Mouse (Mus musculus) mesoderm, embryonic 11.5 days (tissue): ENCODE data around the gene Echs1.

Source experiments
- DNase-seq: peaks from one replicate; pipeline ENCODE4 v3.0.0-alpha.2; 2012; ENCODE audit warnings: low read depth, low spot score

The Echs1 gene

DNA sequence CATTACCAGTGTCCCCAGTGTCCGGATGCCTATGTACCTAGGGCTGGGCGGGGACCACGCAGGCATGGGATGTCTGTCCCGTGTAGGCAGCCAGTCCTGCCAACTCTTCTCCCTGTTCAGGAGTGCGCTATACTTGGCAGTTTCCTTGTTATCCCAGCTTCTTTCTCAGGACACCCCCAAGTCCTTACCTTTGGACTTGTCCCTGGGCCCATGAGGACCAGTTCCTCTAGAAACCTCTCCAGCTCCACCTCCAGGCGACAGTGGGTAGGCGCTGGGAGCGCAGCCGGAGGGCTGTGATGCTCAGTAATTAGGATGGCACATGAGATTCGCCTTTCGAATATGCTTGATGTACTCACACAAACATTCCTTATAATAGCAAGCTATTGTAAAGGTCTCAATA is 54.0 kb downstream of the Echs1 start:
- peak; percentile 47 for DNase-seq

DNA sequence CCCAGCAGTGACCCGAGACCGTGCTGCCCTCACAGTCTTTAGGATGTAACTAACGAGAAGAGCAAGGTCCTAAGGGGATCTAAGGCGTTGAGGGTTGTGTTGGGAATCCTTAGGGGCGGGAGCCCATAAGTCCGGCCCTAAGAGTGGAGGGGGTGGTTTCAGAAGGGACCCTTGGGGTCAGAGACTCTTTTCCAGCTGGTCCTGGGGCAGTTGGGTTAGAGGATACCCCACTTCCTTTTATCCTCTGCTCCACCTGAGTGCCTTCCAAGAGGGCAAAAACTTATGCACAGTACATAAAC is 54.5 kb downstream of the Echs1 start:
- no peak for DNase-seq

DNA sequence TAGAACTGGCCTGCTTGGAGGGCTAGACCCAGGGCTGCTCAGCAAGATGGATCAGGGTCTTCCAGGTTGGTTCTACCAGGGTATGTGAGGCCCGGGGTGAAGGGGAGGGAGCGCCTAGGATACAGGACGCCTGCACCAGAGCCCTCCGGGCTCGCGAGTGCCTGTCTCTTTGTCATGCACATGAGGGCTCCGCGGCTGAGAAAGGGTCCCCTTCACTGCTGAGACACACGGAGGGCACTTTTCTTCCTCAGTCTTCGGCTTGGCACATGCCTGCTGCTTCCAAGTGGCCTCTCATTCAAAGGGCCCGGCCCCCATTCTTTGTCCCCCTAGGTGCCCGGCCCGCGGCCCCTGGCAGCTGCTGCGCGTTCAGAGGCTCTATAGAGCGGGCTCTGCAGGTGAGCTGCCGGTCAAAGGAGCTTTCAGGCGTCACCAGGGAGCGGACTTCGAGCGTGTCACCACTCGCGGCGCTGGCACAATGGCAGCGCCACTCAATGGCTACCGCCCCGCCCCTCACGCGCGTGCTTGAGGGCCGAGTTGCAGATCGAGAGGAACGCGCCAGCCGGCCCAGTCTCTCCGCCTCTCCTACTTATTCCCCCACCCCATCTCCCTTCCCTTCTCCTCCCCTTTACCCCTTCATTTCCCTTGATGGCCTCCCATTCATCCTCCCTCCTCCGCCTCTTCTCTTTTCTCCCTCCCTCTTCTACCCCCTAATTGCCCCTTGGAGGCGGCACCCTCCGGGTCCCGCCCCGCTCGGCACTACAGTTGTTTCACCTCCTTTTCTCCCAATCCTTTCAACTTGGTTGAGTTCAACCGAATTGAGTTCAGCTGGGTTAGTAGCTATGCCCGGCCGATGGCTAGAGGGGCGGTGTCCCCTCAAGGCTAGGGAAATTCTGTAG is 55.1 kb downstream of the Echs1 start:
- peak; percentile 81 for DNase-seq

DNA sequence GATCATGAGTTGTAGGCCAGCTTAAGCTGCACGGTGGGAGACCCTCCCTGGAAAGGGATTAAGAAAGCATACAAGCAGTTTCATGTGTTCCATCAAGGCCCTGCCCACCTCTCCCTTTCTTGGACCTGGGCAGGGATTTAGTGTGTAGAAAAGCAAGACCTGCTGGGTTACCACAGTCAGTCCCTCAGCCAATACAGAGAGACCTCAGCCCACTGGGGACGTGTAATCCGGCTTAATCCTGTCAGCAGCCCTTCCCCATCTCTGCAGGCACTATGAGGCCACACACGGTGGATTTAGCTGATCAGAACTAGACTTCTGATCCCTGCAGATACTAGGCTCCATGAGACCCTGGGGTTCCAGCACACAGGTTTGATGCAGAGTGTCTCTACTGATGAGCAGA is 56.7 kb downstream of the Echs1 start:
- DNase-seq: no peak

DNA sequence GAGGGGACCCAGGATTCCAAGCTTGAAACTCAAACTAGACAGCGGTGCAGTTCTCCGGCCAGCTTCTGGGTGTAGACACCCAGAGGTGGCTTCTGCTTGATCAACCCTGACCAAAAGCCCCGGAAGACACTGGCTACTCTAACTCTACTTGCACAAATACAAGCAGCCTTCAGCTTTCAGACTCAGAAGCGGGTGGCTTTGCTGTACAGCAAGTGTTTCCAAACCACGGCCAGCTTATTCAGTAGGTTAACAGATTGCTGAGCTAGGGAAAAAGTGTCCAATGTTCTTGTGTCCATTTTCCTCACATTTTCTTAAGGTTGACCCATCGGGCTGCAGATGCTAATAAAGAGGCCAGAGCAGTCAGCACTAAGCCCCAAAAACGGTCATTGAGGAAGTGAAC is 57.7 kb downstream of the Echs1 start:
- DNase-seq: no peak

DNA sequence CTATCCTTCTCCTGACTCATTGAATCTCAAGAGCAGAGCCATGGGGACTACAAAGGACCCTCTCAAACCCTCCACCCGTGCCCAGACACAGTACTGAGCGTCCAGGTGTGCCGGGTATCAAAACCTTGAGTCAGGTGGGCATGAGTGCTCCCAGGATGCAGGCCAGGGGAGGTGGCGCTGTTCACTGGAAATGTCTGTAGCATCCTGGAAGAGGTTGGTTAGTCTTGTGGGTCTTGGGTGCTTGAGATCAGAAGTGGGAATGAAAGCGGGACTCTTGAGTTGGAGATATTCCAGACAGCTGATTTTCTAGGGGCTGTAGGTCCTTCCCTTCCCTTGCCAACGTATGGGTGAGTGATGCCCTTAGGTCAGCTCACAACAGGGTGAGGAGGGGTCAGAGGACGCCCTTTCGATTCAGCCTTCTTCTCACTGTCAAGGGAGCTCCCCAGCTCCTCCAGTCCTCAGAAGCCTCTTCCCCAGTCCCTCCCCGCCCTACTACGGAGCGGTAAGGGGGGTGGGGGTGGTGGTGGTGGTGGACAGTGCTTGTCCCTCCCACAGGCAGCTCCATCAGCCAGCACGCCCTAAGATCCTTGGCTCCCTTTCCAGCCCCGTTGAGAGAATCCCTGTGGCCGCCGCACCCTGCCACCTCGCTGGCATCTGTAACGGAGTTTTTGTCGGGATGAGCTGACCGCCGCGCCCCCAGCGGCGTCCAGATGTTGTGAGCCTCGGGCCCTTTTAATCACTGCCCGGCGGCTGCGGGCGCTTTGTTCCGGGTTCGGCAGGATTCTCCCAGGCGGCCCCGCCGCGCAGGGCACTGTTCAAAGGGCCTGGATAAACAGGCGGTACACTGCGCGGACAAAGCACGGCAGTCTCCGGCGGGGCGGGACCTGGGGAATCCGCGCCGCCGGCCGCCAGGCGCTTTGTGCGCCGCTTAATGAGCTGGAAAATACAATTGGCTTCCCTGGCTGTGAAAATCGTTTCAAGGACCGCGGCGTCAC is 58.6 kb downstream of the Echs1 start:
- DNase-seq: peak; percentile 90
